In the genomic region with DNA sequence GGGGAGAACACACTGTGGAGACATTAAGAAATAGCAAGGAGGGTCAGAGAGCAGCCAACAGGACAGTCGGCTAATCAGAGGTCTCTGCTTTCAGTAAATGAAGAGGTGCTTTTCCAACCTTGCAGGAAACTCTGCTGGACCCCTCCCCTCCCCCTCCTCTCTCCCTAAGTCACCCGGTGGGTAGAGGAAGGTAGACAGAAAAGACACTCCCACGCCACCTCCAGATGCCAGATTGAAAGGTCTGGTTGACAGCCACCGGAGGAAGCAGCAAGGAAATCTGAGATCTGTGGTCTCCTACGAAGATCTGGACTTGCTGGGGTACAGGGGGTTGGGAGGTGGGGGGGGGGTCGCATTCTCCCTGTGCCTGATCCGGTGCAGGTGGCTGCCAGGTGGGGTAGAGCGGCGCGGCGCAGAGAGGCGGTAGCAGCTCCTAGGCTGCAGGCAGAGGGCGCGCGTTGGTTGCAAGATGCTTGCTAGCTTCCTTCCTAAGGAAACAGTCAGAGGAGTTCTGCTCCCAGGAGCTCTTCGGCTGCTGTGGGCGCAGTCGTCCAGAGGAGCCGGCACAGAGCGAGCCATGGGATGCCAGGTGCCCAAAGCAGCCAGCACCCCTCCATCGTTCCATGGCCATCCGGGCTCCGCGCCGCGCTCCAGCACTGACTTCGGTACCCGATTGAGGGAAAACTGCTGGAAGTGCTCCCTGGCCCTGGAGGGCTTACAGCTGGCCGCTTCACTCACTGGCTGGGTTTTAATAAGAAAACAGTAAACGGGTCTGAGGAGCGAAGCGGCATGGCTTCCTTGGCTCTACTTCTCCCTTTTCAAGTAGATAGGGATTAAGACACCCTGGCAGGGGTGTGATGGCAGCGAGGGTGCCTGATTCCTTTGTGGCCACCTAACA, we compare ENCODE assay signal across 8 mouse cellular contexts. TPM values are rescaled to one million over a fixed set of nuclear protein-coding genes. Genes with fewer than 3 reads are reported as not detected.
DNase-seq lines count a peak whose midpoint lies in the region; ATAC-seq and TF ChIP-seq lines count a peak whose summit lies in the region.

No protein-coding gene starts in this region.

- no peaks in the 10 kb centered on the region for H3K9me3 ChIP-seq in hindbrain, embryonic 11.5 days (ENCODE audit: control insufficient read depth, low read length)
- no peaks in the 10 kb centered on the region for H3K9me3 ChIP-seq in lung, embryonic 14.5 days (ENCODE audit: low read depth, low read length)

- H3K9ac ChIP-seq in hindbrain, embryonic 11.5 days (ENCODE audit: low read depth, low read length), result peak overlapping the region; percentile 65
- peak overlapping the region; percentile 62 for H3K9ac ChIP-seq in lung, embryonic 14.5 days

- H3K4me3 ChIP-seq in hindbrain, embryonic 11.5 days (ENCODE audit: low read depth, low read length), result peak overlapping the region; percentile 56
- peak overlapping the region; percentile 59 for H3K4me3 ChIP-seq in lung, embryonic 14.5 days (ENCODE audit: low read depth, low read length)

- peak overlapping the region; percentile 71 for H3K4me2 ChIP-seq in hindbrain, embryonic 11.5 days (replicated peaks; ENCODE audit: low read depth, low read length)
- H3K4me2 ChIP-seq in lung, embryonic 14.5 days, result peak overlapping the region; percentile 85

- ATAC-seq in hindbrain, embryonic 11.5 days (ENCODE audit: low FRiP score), result peak; percentile 92
- ATAC-seq in lung, embryonic 14.5 days (ENCODE audit: insufficient read depth), result peak; percentile 92
- ATAC-seq in erythroid progenitor cell, adult 5-6 weeks (replicated peaks; ENCODE audit: low FRiP score, poor library complexity, severe bottlenecking), result no peak

- no peaks in the 10 kb centered on the region for H3K4me1 ChIP-seq in hindbrain, embryonic 11.5 days (replicated peaks; ENCODE audit: control insufficient read depth, insufficient read depth, low read length)
- H3K4me1 ChIP-seq in lung, embryonic 14.5 days (ENCODE audit: insufficient read depth), result no peaks in the 10 kb centered on the region

- DNase-seq in ZHBTc4 (ENCODE audit: low read depth, low spot score), result peak; percentile 82
- peak; percentile 88 to 90 for DNase-seq in cerebellum, postnatal 14 days
- peak; percentile 58 to 77 for DNase-seq in frontal cortex, postnatal 14 days (ENCODE audit: low spot score in 2 of 2)
- DNase-seq in hindbrain, embryonic 11.5 days (ENCODE audit: low spot score), result peak; percentile 82
- DNase-seq in layer of hippocampus, postnatal 10 days (ENCODE audit: low spot score in 2 of 2), result peak; percentile 72 to 84
- DNase-seq in lung, embryonic 14.5 days, result peak; percentile 88
- peak; percentile 79 for DNase-seq in ovary, postnatal 36 days (ENCODE audit: low spot score)

- 3% methylated on average over 32 of the region's 33 CpGs for WGBS in hindbrain, embryonic 11.5 days
- WGBS in lung, embryonic 14.5 days, result 3% methylated on average over 33 of the region's 33 CpGs

- H3K36me3 ChIP-seq in hindbrain, embryonic 11.5 days (ENCODE audit: control insufficient read depth, insufficient read depth, low read length), result no peaks in the 10 kb centered on the region
- H3K36me3 ChIP-seq in lung, embryonic 14.5 days (ENCODE audit: insufficient read depth), result no peaks in the 10 kb centered on the region

- H3K27me3 ChIP-seq in hindbrain, embryonic 11.5 days (ENCODE audit: control insufficient read depth, insufficient read depth, low read length), result no peaks in the 10 kb centered on the region
- no peaks in the 10 kb centered on the region for H3K27me3 ChIP-seq in lung, embryonic 14.5 days (ENCODE audit: insufficient read depth, low read length)

- peak; percentile 78 for TF ChIP-seq CTCF in lung, embryonic 14.5 days (IDR thresholded peaks at IDR 0.05; ENCODE audit: low read depth)

- peak overlapping the region; percentile 78 for H3K27ac ChIP-seq in hindbrain, embryonic 11.5 days (ENCODE audit: low read depth, low read length)
- H3K27ac ChIP-seq in lung, embryonic 14.5 days (ENCODE audit: low read depth), result peak overlapping the region; percentile 84

RNA-seq across cellular contexts. Expression of a gene that starts 7.1 kb away (rescaled TPM):
- polyA plus RNA-seq in hindbrain, embryonic 11.5 days (2014; fragmentation: Nextera tagmentation; extraction: Ambion mirVana), result 66.2 and 68.6 TPM in 2 replicates
- 10 to 100 TPM; 24.3 to 25.7 TPM for total RNA-seq in layer of hippocampus, postnatal 10 days (2021)
- 55.9 and 61.2 TPM in 2 replicates for polyA plus RNA-seq in lung, embryonic 14.5 days (2014; fragmentation: Nextera tagmentation; extraction: Ambion mirVana)
- not detected in 2 replicates for total RNA-seq in erythroid progenitor cell, adult 5-6 weeks (2015; ENCODE audit: low replicate concordance)
- total RNA-seq in erythroid progenitor cell, adult 5-6 weeks (2017; ENCODE audit: low replicate concordance), result not detected in 2 replicates

Comparison
In these comparisons a context has a peak if more than half of its experiments do, and no peak if none do; other contexts are left out.
1. RNA of a gene that starts 7.1 kb away (total RNA-seq): 24.3 to 25.7 TPM in layer of hippocampus, postnatal 10 days; not detected in erythroid progenitor cell, adult 5-6 weeks; every median in the first group is over 10 times any median in the second.
2. Peak in every context shown above with its lines, with median percentiles within 50 percentile points of each other: DNase-seq.